Mouse (Mus musculus): ENCODE results near the gene Taf1d. TPM values are rescaled to one million over a fixed set of nuclear protein-coding genes. Genes with fewer than 3 reads are reported as not detected.

Taf1d gene
- total and polyA plus RNA-seq, 3 experiments = 181 to 1,079 (median 249) TPM

DNA sequence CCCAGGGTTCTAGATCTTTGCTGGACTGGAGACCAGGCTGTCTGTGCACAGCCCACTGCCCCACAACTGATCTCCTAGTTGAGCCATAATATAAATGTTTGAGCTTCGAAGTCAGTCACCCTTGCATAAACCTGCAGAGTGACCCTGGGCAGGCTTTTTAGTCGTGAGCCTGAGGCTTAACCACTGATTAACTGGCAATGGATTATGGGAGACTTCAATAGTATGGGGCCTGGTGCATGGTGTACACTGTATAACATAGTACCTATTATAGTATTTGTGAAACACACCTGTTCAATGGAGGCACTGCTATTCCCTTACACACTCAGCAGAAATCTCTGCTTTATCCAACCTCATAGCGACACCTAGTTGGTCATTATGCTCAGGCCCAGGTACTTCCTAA lies 49.8 kb upstream of the Taf1d start (continued):
- TF ChIP-seq NRF1 (IDR thresholded peaks at IDR 0.05; ENCODE audit: low read depth, low read length) = no peak

DNA sequence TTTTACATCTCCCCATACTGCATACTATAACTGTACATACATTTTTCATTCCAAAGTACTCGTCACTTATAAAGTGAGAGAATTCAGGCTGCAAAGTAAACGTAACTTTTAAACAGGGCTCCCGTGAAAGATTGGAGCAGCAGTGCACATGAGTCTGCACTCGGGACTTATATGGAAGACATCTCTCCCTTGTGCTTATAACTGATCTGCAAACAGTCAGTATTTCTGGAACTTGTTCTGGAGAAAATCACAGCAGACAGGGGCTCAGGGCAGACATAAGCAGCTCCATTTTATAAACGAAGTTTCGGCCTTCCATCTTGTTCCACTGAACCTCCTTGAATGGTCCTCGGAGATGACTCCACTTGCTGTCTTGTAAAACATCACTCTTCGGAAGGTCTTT lies 44.0 kb upstream of the Taf1d start:
- DNase-seq (ENCODE audit: extremely low read depth) = no peak
- Histone ChIP-seq H3K4me3 (replicated peaks in 1 of 3; ENCODE audit: low read depth in 2 of 3, low read length in 2 of 3, poor library complexity in 1 of 3) (no peak overlapping the region), H3K36me3 (replicated peaks in 1 of 2; ENCODE audit: control insufficient read depth in 1 of 2, insufficient read depth in 1 of 2, low read length in 1 of 2) (peaks cover 58 to 68% of the 10 kb centered on the region in 2 experiments), H3K27ac (ENCODE audit: insufficient read depth, low read depth) (no peak overlapping the region), H3K4me1 (ENCODE audit: control insufficient read depth in 1 of 2, insufficient read depth in 2 of 2) (no peaks in the 10 kb centered on the region), H3K27me3 (replicated peaks) (no peaks in the 10 kb centered on the region), H3K9ac (ENCODE audit: insufficient read depth, low read depth) (no peak overlapping the region), H3K4me2 (ENCODE audit: insufficient read depth, low read depth, poor library complexity, severe bottlenecking) (no peak overlapping the region), H3K79me2 (replicated peaks; ENCODE audit: control insufficient read depth, extremely low read depth, insufficient read depth, poor library complexity, severe bottlenecking) (no peaks in the 10 kb centered on the region), H3K9me3 (replicated peaks; ENCODE audit: low read length) (no peaks in the 10 kb centered on the region)
- dilution Hi-C loops (cut with MboI; ENCODE audit: extremely low pct_ligation_motif_present, extremely low pct_unique_long_range_greater_than_20kb, low sequenced_read_pairs) (no loop called here), in situ Hi-C loops (cut with MboI; ENCODE audit: low pct_ligation_motif_present, low pct_unique_long_range_greater_than_20kb, low sequenced_read_pairs) (no loop called here)
- TF ChIP-seq EP300 (IDR thresholded peaks at IDR 0.05; ENCODE audit: low read length) (no peak), BHLHE40 (IDR thresholded peaks at IDR 0.05; ENCODE audit: low read depth, low read length) (no peak), RAD21 (IDR thresholded peaks at IDR 0.05; ENCODE audit: low read depth, low read length) (no peak), NELFE (IDR thresholded peaks at IDR 0.05; ENCODE audit: low read depth, low read length) (no peak), ZMIZ1 (IDR thresholded peaks at IDR 0.05; ENCODE audit: low read depth, low read length) (no peak), ELF1 (IDR thresholded peaks at IDR 0.05; ENCODE audit: low read depth, low read length) (no peak), POLR2A (IDR thresholded peaks at IDR 0.05; ENCODE audit: low read depth, low read length) (no peak), USF2 (conservative IDR thresholded peaks at IDR 0.05; ENCODE audit: low read depth, low read length) (no peak), ETS1 (conservative IDR thresholded peaks at IDR 0.05; ENCODE audit: low read depth, low read length) (no peak), HCFC1 (IDR thresholded peaks at IDR 0.05; ENCODE audit: low read depth, low read length) (no peak), MAFK (IDR thresholded peaks at IDR 0.05; ENCODE audit: insufficient replicate concordance, low read length) (no peak), TBP (conservative IDR thresholded peaks at IDR 0.05; ENCODE audit: low read depth, low read length) (no peak), SIN3A (IDR thresholded peaks at IDR 0.05; ENCODE audit: low read length) (no peak), PAX5 (IDR thresholded peaks at IDR 0.05; ENCODE audit: low read length) (no peak), CHD2 (IDR thresholded peaks at IDR 0.05; ENCODE audit: low read length) (no peak), USF1 (IDR thresholded peaks at IDR 0.05; ENCODE audit: low read depth, low read length) (no peak), CTCF (conservative IDR thresholded peaks at IDR 0.05 in 1 of 2, IDR thresholded peaks at IDR 0.05 in 1 of 2; ENCODE audit: low read depth in 2 of 2, low read length in 2 of 2) (no peak), CHD1 (IDR thresholded peaks at IDR 0.05; ENCODE audit: low read depth, low read length) (no peak)

DNA sequence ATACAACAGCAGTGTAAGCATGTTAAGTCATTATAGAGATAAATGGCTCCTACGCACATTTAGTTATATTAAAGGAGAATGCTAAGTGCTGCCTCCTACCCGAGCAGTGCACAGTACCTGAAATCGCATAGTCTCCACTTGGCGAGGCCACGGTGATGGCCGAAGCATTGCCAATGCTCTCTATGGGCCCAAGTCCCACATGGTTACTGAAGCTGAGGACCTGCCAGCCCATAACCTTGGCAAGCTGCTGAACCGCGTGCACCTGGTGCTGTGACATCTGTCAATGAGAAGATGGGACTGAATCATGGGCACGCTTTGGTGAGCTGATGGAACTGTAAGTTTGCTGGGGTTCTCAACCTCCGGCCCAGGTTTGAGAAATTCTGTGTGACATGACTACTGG lies 42.5 kb upstream of the Taf1d start:
- TF ChIP-seq IRF4 (IDR thresholded peaks at IDR 0.05; ENCODE audit: low read depth, low read length) = no peak
- TF ChIP-seq SMC3 (IDR thresholded peaks at IDR 0.05; ENCODE audit: low read depth, low read length) = no peak
- TF ChIP-seq POLR2AphosphoS2 (IDR thresholded peaks at IDR 0.05; ENCODE audit: low read depth, low read length) = no peak
- TF ChIP-seq CTCF (conservative IDR thresholded peaks at IDR 0.05 in 1 of 2, IDR thresholded peaks at IDR 0.05 in 1 of 2; ENCODE audit: low read depth in 2 of 2, low read length in 2 of 2) = no peak
- no peak for TF ChIP-seq ZKSCAN1 (IDR thresholded peaks at IDR 0.05; ENCODE audit: borderline replicate concordance, low read depth, low read length)
- TF ChIP-seq NRF1 (IDR thresholded peaks at IDR 0.05; ENCODE audit: low read depth, low read length) = no peak
- TF ChIP-seq ZMIZ1 (IDR thresholded peaks at IDR 0.05; ENCODE audit: low read depth, low read length) = no peak
- no peak for TF ChIP-seq MXI1 (IDR thresholded peaks at IDR 0.05; ENCODE audit: low read depth, low read length)
- TF ChIP-seq RAD21 (IDR thresholded peaks at IDR 0.05; ENCODE audit: low read depth, low read length) = no peak
- no peak for TF ChIP-seq SIN3A (IDR thresholded peaks at IDR 0.05; ENCODE audit: low read length)
- TF ChIP-seq MAFK (IDR thresholded peaks at IDR 0.05; ENCODE audit: insufficient replicate concordance, low read length) = no peak
- TF ChIP-seq ZNF384 (IDR thresholded peaks at IDR 0.05; ENCODE audit: low read depth, low read length) = no peak
- TF ChIP-seq GABPA (IDR thresholded peaks at IDR 0.05; ENCODE audit: insufficient replicate concordance, low read depth, low read length) = no peak
- TF ChIP-seq HCFC1 (IDR thresholded peaks at IDR 0.05; ENCODE audit: low read depth, low read length) = no peak
- no peak for TF ChIP-seq MYC (IDR thresholded peaks at IDR 0.05; ENCODE audit: low read depth, low read length)
- no peak for TF ChIP-seq CHD2 (IDR thresholded peaks at IDR 0.05; ENCODE audit: low read length)
- TF ChIP-seq NELFE (IDR thresholded peaks at IDR 0.05; ENCODE audit: low read depth, low read length) = no peak
- no peak for DNase-seq (ENCODE audit: extremely low read depth)
- H3K4me1 ChIP-seq (ENCODE audit: control insufficient read depth in 1 of 2, insufficient read depth in 2 of 2) = no peaks in the 10 kb centered on the region
- H3K9ac ChIP-seq (ENCODE audit: insufficient read depth, low read depth) = no peak overlapping the region
- in situ Hi-C loops (cut with MboI; ENCODE audit: low pct_ligation_motif_present, low pct_unique_long_range_greater_than_20kb, low sequenced_read_pairs) = no loop called here
- H3K4me3 ChIP-seq (replicated peaks in 1 of 3; ENCODE audit: low read depth in 2 of 3, low read length in 2 of 3, poor library complexity in 1 of 3) = no peak overlapping the region
- no peaks in the 10 kb centered on the region for H3K79me2 ChIP-seq (replicated peaks; ENCODE audit: control insufficient read depth, extremely low read depth, insufficient read depth, poor library complexity, severe bottlenecking)
- no peak overlapping the region for H3K27ac ChIP-seq (ENCODE audit: insufficient read depth, low read depth)
- no peaks in the 10 kb centered on the region for H3K27me3 ChIP-seq (replicated peaks)
- peaks cover 67 to 83% of the 10 kb centered on the region in 2 experiments for H3K36me3 ChIP-seq (replicated peaks in 1 of 2; ENCODE audit: control insufficient read depth in 1 of 2, insufficient read depth in 1 of 2, low read length in 1 of 2)
- no peaks in the 10 kb centered on the region for H3K9me3 ChIP-seq (replicated peaks; ENCODE audit: low read length)
- dilution Hi-C loops (cut with MboI; ENCODE audit: extremely low pct_ligation_motif_present, extremely low pct_unique_long_range_greater_than_20kb, low sequenced_read_pairs) = no loop called here
- no peak overlapping the region for H3K4me2 ChIP-seq (ENCODE audit: insufficient read depth, low read depth, poor library complexity, severe bottlenecking)

Measured in CH12.LX (cell line).